Mouse (Mus musculus) stomach, postnatal 0 days (tissue): ENCODE data around the gene Fsip1. TPM values are rescaled to one million over a fixed set of nuclear protein-coding genes. Genes with fewer than 3 reads are reported as not detected.

Experiments used
- ATAC-seq: fragments of 200-750 bp; cut with Nextera tagmentation; 2 replicates; pipeline ENCODE4 v1.8.0; 2017; ENCODE audit not compliant: low FRiP score, low TSS enrichment
- DNase-seq: peaks from one replicate; pipeline ENCODE4 v3.0.0-alpha.2; 2016; ENCODE audit warnings: low spot score
- H3K27ac ChIP-seq: fragments of 300-500 bp; sonication (generic); replicated peaks from 2 replicates; pipeline ENCODE4 v1.5.1; 2014; ENCODE audit warnings: mild to moderate bottlenecking, control low read depth
- H3K27me3 ChIP-seq: fragments of 300-500 bp; sonication (generic); 2 replicates; pipeline ENCODE4 v1.6.1; 2014; ENCODE audit warnings: low read length; ENCODE audit not compliant: control insufficient read depth, insufficient read depth
- H3K36me3 ChIP-seq: fragments of 300-500 bp; sonication (generic); 2 replicates; pipeline ENCODE4 v1.6.1; 2014; ENCODE audit warnings: low read length, mixed read lengths; ENCODE audit not compliant: control insufficient read depth, insufficient read depth
- H3K4me1 ChIP-seq: fragments of 300-500 bp; sonication (generic); replicated peaks from 2 replicates; pipeline ENCODE4 v1.6.1; 2014; ENCODE audit warnings: antibody characterized with exemption; ENCODE audit not compliant: control insufficient read depth, insufficient read depth
- H3K4me2 ChIP-seq: fragments of 300-500 bp; sonication (generic); replicated peaks from 2 replicates; pipeline ENCODE4 v1.6.1; 2014; ENCODE audit warnings: low read depth, mild to moderate bottlenecking, control low read depth, moderate library complexity
- H3K4me3 ChIP-seq: fragments of 300-500 bp; sonication (generic); 2 replicates; pipeline ENCODE4 v1.5.1; 2014; ENCODE audit warnings: low read depth, low read length, control low read depth
- H3K9ac ChIP-seq: fragments of 300-500 bp; sonication (generic); 2 replicates; pipeline ENCODE4 v1.6.1; 2014; ENCODE audit warnings: mild to moderate bottlenecking, low read length, control low read depth, mixed read lengths
- H3K9me3 ChIP-seq: fragments of 300-500 bp; sonication (generic); 2 replicates; pipeline ENCODE4 v1.6.1; 2016; ENCODE audit warnings: low read length; ENCODE audit not compliant: control insufficient read depth
- CTCF ChIP-seq: IDR thresholded peaks from 2 replicates; pipeline ENCODE4 v1.5.1; 2016; ENCODE audit warnings: antibody characterized with exemption, low read depth, mild to moderate bottlenecking, moderate library complexity
- EP300 ChIP-seq: optimal IDR thresholded peaks from 2 replicates; pipeline ENCODE3; 2016; ENCODE audit warnings: antibody characterized with exemption
- WGBS: fragments of 180-500 bp; shearing (Covaris S2); extraction: QIAGEN DNeasy Blood & Tissue Kit; methylation state at CpG from one replicate; pipeline ENCODE4 v1.1.7; 2014; 5-methylcytosine and 5-hydroxymethylcytosine counted together
- polyA plus RNA-seq: library from polyadenylated mRNA; unstranded; fragments of >200 nt; fragmentation: Nextera tagmentation; extraction: Ambion mirVana; gene quantifications from 2 replicates; pipeline ENCODE4 v1.2.1, GENCODE M21; 2015

Gene Fsip1
- polyA plus RNA-seq, 1 experiment from 2014 or later = 0.07 TPM

DNA sequence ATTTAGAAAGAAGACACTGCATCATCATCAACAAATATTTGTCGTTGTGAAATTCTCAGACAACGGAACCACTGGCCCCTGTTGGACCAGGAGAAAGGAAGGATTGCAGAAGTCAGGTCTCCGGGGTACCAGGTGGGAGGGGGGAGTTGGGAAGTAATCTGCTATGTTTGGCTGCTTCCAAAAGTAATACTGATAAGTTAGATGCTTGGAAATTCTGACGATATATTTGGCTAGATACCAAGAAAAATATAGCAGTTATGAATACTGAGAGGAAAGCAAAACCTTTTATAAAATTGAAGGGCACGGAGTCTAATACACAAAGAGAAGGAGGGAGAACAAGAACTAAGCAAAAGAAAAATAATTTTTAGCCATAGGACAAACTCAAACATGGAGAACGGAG, 117.5 kb downstream of the Fsip1 start:
- Histone ChIP-seq H3K9ac (no peak overlapping the region), H3K36me3 (no peaks in the 10 kb centered on the region), H3K4me3 (no peak overlapping the region), H3K4me1 (no peaks in the 10 kb centered on the region), H3K4me2 (no peak overlapping the region), H3K9me3 (no peaks in the 10 kb centered on the region), H3K27ac (no peak overlapping the region), H3K27me3 (no peaks in the 10 kb centered on the region)
- no peak for TF ChIP-seq CTCF
- no peak for TF ChIP-seq EP300
- WGBS = 62% methylated on average over 6 of the region's 6 CpGs
- ATAC-seq (no peak), DNase-seq (no peak)

- Histone ChIP-seq H3K4me1 (no peaks in the 10 kb centered on the region), H3K4me3 (no peak overlapping the region), H3K27ac (no peak overlapping the region), H3K36me3 (no peaks in the 10 kb centered on the region), H3K9ac (no peak overlapping the region), H3K27me3 (no peaks in the 10 kb centered on the region), H3K9me3 (no peaks in the 10 kb centered on the region), H3K4me2 (no peak overlapping the region)
- WGBS = 85% methylated on average over 2 of the region's 2 CpGs
- ATAC-seq (no peak), DNase-seq (no peak)
- TF ChIP-seq CTCF (no peak), EP300 (no peak)
These were observed 119.0 kb downstream of the Fsip1 start for GRCm38 (mm10) chr2:118137776-118138175.

DNA sequence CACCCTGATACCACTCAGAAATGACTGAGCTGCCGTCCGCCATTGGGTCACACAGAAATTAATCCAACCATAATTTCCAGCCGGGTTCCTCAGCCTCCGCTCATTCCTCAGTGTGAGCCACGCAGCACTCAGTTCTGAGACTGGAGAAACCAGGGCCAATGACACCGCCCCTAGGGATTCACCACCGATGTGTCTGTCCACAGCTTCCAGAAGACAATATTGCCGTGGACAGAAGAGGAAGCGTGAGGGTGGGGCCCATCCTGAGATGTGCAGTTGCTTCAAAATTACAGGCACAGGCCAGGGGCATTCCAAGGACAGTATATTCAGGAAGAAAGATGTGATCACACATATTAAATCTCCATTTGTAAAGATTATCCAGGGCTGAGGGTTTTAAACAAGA, 119.7 kb downstream of the Fsip1 start:
- Histone ChIP-seq H3K9me3 (no peaks in the 10 kb centered on the region), H3K9ac (no peak overlapping the region), H3K36me3 (no peaks in the 10 kb centered on the region), H3K4me1 (no peaks in the 10 kb centered on the region), H3K4me3 (no peak overlapping the region), H3K27ac (no peak overlapping the region), H3K4me2 (no peak overlapping the region), H3K27me3 (no peaks in the 10 kb centered on the region)
- WGBS = 75% methylated on average over 9 of the region's 9 CpGs
- TF ChIP-seq EP300 (no peak), CTCF (no peak)
- ATAC-seq = no peak
- DNase-seq = no peak

GRCm38 (mm10) chr2:118128313-118128712, 128.5 kb downstream of the Fsip1 start:
- Histone ChIP-seq H3K4me1 (no peaks in the 10 kb centered on the region), H3K27ac (no peak overlapping the region), H3K36me3 (peaks cover 11% of the 10 kb centered on the region), H3K9ac (no peak overlapping the region), H3K9me3 (no peaks in the 10 kb centered on the region), H3K27me3 (no peaks in the 10 kb centered on the region), H3K4me2 (no peak overlapping the region), H3K4me3 (no peak overlapping the region)
- DNase-seq (no peak), ATAC-seq (no peak)
- TF ChIP-seq EP300 (no peak), CTCF (no peak)
- 56% methylated on average over 3 of the region's 3 CpGs for WGBS

DNA sequence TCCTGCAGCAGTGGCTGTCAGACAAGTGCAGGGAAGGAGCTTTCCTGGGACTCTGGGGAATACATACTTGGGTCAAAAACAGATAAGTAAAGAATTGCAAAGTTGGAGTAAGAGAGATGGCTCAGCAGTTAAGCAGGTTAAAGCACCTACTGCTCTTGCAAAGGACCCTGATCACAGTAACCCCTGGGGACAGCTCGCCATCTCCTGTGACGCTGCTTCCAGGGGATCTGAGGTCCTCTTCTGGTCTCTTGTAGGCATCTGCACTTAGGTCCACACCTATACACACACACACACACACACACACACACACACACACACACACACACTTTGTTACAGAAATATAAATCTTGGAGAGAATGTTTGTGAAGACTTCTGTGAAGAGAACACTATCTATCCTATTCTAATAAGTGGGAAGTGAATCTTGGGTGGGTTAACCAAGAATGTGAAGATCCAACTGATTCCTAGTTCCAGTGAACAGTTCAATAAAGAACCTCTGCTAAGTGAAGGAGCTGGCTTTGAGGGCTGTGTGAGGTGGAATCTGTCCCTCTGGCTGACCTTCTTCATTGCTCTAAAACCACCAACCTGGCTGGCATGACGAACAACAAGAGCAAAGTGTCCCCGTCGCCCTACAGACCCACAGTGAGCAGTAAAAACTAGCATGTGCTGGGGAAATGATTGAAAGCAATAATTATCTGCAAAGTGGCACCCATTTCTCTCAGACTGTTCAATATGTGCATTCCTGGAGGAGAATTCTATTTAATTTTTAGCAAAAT, 129.1 kb downstream of the Fsip1 start:
- TF ChIP-seq EP300 (no peak), CTCF (no peak)
- Histone ChIP-seq H3K36me3 (peaks cover 15% of the 10 kb centered on the region), H3K4me1 (no peaks in the 10 kb centered on the region), H3K27ac (no peak overlapping the region), H3K4me3 (no peak overlapping the region), H3K9ac (no peak overlapping the region), H3K4me2 (no peak overlapping the region), H3K9me3 (no peaks in the 10 kb centered on the region), H3K27me3 (no peaks in the 10 kb centered on the region)
- DNase-seq = no peak
- no peak for ATAC-seq
- 84% methylated on average over 5 of the region's 5 CpGs for WGBS

DNA sequence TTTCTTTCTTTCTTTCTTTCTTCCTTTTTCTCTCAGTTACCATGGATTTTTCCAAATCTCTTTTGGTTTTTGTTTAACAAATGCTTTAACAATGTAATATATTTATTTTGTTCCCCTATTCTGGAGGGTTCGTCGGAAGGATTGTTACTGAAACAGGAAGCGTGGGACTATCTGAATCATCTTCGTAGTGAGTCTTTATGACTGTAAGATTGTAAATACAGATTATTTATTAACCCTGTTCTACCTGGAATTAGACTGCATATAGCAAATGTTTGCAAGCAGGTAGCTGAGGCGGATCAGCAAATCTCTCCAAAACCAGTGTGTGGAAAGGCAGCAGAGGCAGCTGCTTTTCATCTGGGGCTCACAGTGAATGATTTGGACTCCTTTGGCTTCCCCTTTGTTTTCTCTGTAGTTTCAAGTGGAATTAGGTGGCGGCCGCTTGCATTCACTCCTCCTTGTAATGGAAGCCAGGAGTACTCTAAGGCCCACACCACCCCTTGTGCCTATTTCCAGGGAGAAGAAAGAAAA, 130.8 kb downstream of the Fsip1 start:
- Histone ChIP-seq H3K4me1 (no peaks in the 10 kb centered on the region), H3K4me3 (no peak overlapping the region), H3K36me3 (peaks cover 23% of the 10 kb centered on the region), H3K4me2 (no peak overlapping the region), H3K27me3 (no peaks in the 10 kb centered on the region), H3K9me3 (no peaks in the 10 kb centered on the region), H3K9ac (no peak overlapping the region), H3K27ac (no peak overlapping the region)
- ATAC-seq (no peak), DNase-seq (no peak)
- WGBS = 58% methylated on average over 7 of the region's 7 CpGs
- no peak for TF ChIP-seq EP300
- no peak for TF ChIP-seq CTCF
